Mouse (Mus musculus) CH12.LX (cell line): ENCODE results near the gene Tbc1d14.

Source experiments
- CTCF ChIP-seq, 2 experiments: IDR thresholded peaks in 1 of 2; conservative IDR thresholded peaks in 1 of 2; 2 replicates each; pipeline ENCODE4 v1.5.1; 2011 to 2012; ENCODE audit warnings: low read depth in 2 of 2, low read length in 2 of 2, improper control_type of control experiment in 1 of 2, inconsistent platforms in 1 of 2, mild to moderate bottlenecking in 1 of 2, moderate library complexity in 1 of 2
- E2F4 ChIP-seq: IDR thresholded peaks from 2 replicates; pipeline ENCODE4 v1.6.1; 2011; ENCODE audit warnings: low read depth, low read length, improper control_type of control experiment; ENCODE audit not compliant: insufficient replicate concordance
- ETS1 ChIP-seq: conservative IDR thresholded peaks from 2 replicates; pipeline ENCODE4 v1.6.1; 2012; ENCODE audit warnings: low read depth, mild to moderate bottlenecking, inconsistent platforms, low read length, improper control_type of control experiment, moderate library complexity
- GABPA ChIP-seq: IDR thresholded peaks from 2 replicates; pipeline ENCODE4 v1.6.1; 2012; ENCODE audit warnings: low read depth, low read length, improper control_type of control experiment, inconsistent platforms; ENCODE audit not compliant: insufficient replicate concordance
- MYC ChIP-seq: IDR thresholded peaks from 2 replicates; pipeline ENCODE4 v1.6.1; 2011; ENCODE audit warnings: low read depth, mild to moderate bottlenecking, improper control_type of control experiment, low read length
- POLR2A ChIP-seq: IDR thresholded peaks from 2 replicates; pipeline ENCODE4 v1.6.1; 2011; ENCODE audit warnings: low read depth, mild to moderate bottlenecking, improper control_type of control experiment, low read length
- TBP ChIP-seq: conservative IDR thresholded peaks from 2 replicates; pipeline ENCODE4 v1.6.1; 2011; ENCODE audit warnings: low read depth, low read length, improper control_type of control experiment
- TCF12 ChIP-seq: IDR thresholded peaks from 2 replicates; pipeline ENCODE4 v1.6.1; 2014; ENCODE audit warnings: low read depth, mild to moderate bottlenecking, inconsistent platforms, low read length, improper control_type of control experiment
- USF1 ChIP-seq: IDR thresholded peaks from 2 replicates; pipeline ENCODE4 v1.6.1; 2014; ENCODE audit warnings: low read depth, mild to moderate bottlenecking, inconsistent platforms, low read length, improper control_type of control experiment
- USF2 ChIP-seq: conservative IDR thresholded peaks from 2 replicates; pipeline ENCODE4 v1.6.1; 2011; ENCODE audit warnings: low read depth, low read length, improper control_type of control experiment
- ZKSCAN1 ChIP-seq: IDR thresholded peaks from 2 replicates; pipeline ENCODE4 v1.6.1; 2012; ENCODE audit warnings: low read depth, inconsistent platforms, low read length, improper control_type of control experiment, borderline replicate concordance
- ZNF384 ChIP-seq: IDR thresholded peaks from 2 replicates; pipeline ENCODE4 v1.6.1; 2012; ENCODE audit warnings: low read depth, low read length, improper control_type of control experiment, inconsistent platforms

DNA sequence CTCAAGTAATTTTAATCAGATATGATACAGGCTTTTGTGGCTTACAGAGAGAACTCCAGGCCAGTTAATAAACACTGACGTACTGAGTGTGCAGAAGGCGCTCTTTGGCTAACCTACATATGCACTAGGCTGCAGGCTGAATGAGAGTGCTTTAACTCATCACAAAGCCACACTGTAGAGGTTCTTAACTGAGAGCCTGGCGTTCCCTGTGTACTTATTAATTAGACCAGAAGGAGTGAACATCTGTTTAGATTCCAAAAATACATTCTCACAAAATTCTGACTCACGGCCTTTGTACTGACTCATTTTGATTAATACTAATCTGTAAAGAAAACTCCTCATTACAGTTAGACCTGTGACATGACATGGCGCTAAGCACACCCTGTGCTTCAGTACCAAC, 25.8 kb upstream of the Tbc1d14 start:
- no peak for TF ChIP-seq ETS1
- TF ChIP-seq POLR2A: no peak
- no peak for TF ChIP-seq MYC
- no peak for TF ChIP-seq CTCF (conservative IDR thresholded peaks at IDR 0.05 in 1 of 2, IDR thresholded peaks at IDR 0.05 in 1 of 2; ENCODE audit: low read depth in 2 of 2, low read length in 2 of 2)
- TF ChIP-seq USF1: no peak
- TF ChIP-seq TBP: no peak
- no peak for TF ChIP-seq ZNF384
- no peak for TF ChIP-seq E2F4
- no peak for TF ChIP-seq GABPA
- TF ChIP-seq ZKSCAN1: no peak
- no peak for TF ChIP-seq TCF12
- TF ChIP-seq USF2: no peak
